ENCODE assay signal across 11 mouse cellular contexts in genomic region chr11:115614346-115615107, GRCm38 (mm10). TPM values are rescaled to one million over a fixed set of nuclear protein-coding genes. Genes with fewer than 3 reads are reported as not detected.
DNase-seq lines count a peak whose midpoint lies in the region; ATAC-seq lines count a peak whose summit lies in the region.
"Had no signal": no experiment of that assay in that cellular context is flagged by ENCODE, and none has a peak within 500 bp of the region (broad histone marks: within the 10 kb centered on the region; RNA-seq: fewer than 3 reads in every experiment).

No protein-coding gene starts in this region.

- H3K4me3 ChIP-seq in heart, embryonic 14.5 days (ENCODE audit: control insufficient read depth in 1 of 2, insufficient read depth in 1 of 2, low read depth in 1 of 2, low read length in 2 of 2): no peak overlapping the region
- peak overlapping the region; percentile 19 for H3K4me3 ChIP-seq in megakaryocyte, embryonic 14.5 days (replicated peaks)
- H3K4me3 ChIP-seq in stomach, embryonic 16.5 days (replicated peaks; ENCODE audit: low read length): no peak overlapping the region
- H3K4me3 ChIP-seq: hindbrain, embryonic 15.5 days had no signal

- no peaks in the 10 kb centered on the region for H3K9me3 ChIP-seq in heart, embryonic 14.5 days (ENCODE audit: control insufficient read depth, low read length)
- H3K9me3 ChIP-seq in megakaryocyte, embryonic 14.5 days: no peaks in the 10 kb centered on the region
- H3K9me3 ChIP-seq in stomach, embryonic 16.5 days (replicated peaks; ENCODE audit: control insufficient read depth, low read length): no peaks in the 10 kb centered on the region
- H3K9me3 ChIP-seq: hindbrain, embryonic 15.5 days had no signal

- WGBS in heart, embryonic 14.5 days: 83% methylated on average over 10 of the region's 10 CpGs
- 74% methylated on average over 10 of the region's 10 CpGs for WGBS in stomach, embryonic 16.5 days

- peaks cover 19 to 36% of the 10 kb centered on the region in 2 experiments; a peak in 3 of 4 replicates for H3K4me1 ChIP-seq in heart, embryonic 14.5 days (ENCODE audit: control insufficient read depth in 2 of 2, insufficient read depth in 2 of 2, low read length in 2 of 2)
- H3K4me1 ChIP-seq in megakaryocyte, embryonic 14.5 days: peaks cover 43% of the 10 kb centered on the region
- peaks cover 21% of the 10 kb centered on the region for H3K4me1 ChIP-seq in stomach, embryonic 16.5 days (ENCODE audit: control insufficient read depth, insufficient read depth, low read length)

- DNase-seq in heart, adult 9 months (ENCODE audit: low spot score in 2 of 2): no peak
- DNase-seq in ZHBTc4 (ENCODE audit: low read depth, low spot score): peak; percentile 83
- DNase-seq: layer of hippocampus, adult 9-11 months; lung, embryonic 14.5 days; midbrain, embryonic 14.5 days had no signal

- peaks cover 45% of the 10 kb centered on the region for H3K36me3 ChIP-seq in heart, embryonic 14.5 days (ENCODE audit: control insufficient read depth, insufficient read depth, low read length)
- peaks cover 66% of the 10 kb centered on the region for H3K36me3 ChIP-seq in megakaryocyte, embryonic 14.5 days (replicated peaks; ENCODE audit: low read length)
- peaks cover 5% of the 10 kb centered on the region; the same call in 1 of the 2 replicates for H3K36me3 ChIP-seq in stomach, embryonic 16.5 days (ENCODE audit: control insufficient read depth, insufficient read depth, low read length)

- H3K27me3 ChIP-seq in heart, embryonic 14.5 days (ENCODE audit: control insufficient read depth, insufficient read depth, low read length): no peaks in the 10 kb centered on the region
- no peaks in the 10 kb centered on the region for H3K27me3 ChIP-seq in megakaryocyte, embryonic 14.5 days (replicated peaks)
- no peaks in the 10 kb centered on the region for H3K27me3 ChIP-seq in stomach, embryonic 16.5 days (ENCODE audit: control insufficient read depth, insufficient read depth, low read length)

- no peak for ATAC-seq in heart, embryonic 14.5 days (ENCODE audit: insufficient number of reproducible peaks, insufficient read depth, low FRiP score, low read depth)
- no peak for ATAC-seq in megakaryocyte, adult 5-6 weeks (ENCODE audit: poor library complexity, severe bottlenecking)
- ATAC-seq in stomach, embryonic 16.5 days (ENCODE audit: insufficient read depth, low FRiP score): no peak
- no peak for ATAC-seq in inflammation-experienced regulatory T-cells, adult 6 months

- H3K4me2 ChIP-seq in heart, embryonic 14.5 days (ENCODE audit: low read length): no peak overlapping the region
- H3K4me2 ChIP-seq in stomach, embryonic 16.5 days (ENCODE audit: low read depth, low read length): no peak overlapping the region
- H3K4me2 ChIP-seq: hindbrain, embryonic 15.5 days had no signal

- H3K27ac ChIP-seq in heart, embryonic 14.5 days (replicated peaks in 1 of 2; ENCODE audit: control insufficient read depth in 1 of 2, insufficient read depth in 1 of 2, low read depth in 2 of 2, low read length in 2 of 2): peak overlapping the region; percentile 21 to 26; a peak in 2 of 4 replicates
- H3K27ac ChIP-seq in stomach, embryonic 16.5 days (ENCODE audit: low read length): peak overlapping the region; percentile 70; the same call in 1 of the 2 replicates
- H3K27ac ChIP-seq: hindbrain, embryonic 15.5 days had no signal

- no peak overlapping the region for H3K9ac ChIP-seq in heart, embryonic 14.5 days (ENCODE audit: low read length)
- peak overlapping the region; percentile 35; the same call in 1 of the 2 replicates for H3K9ac ChIP-seq in stomach, embryonic 16.5 days (ENCODE audit: low read length)
- H3K9ac ChIP-seq: hindbrain, embryonic 15.5 days had no signal

RNA-seq across cellular contexts. Expression of gene Mif4gd, which starts 1.8 kb away (rescaled TPM):
- 31.7 and 32.3 TPM in 2 replicates for polyA plus RNA-seq in heart, embryonic 14.5 days (2014; fragmentation: Nextera tagmentation; extraction: Ambion mirVana)
- polyA plus RNA-seq in megakaryocyte, embryonic 14.5 days (2012; ENCODE audit: insufficient read depth, low replicate concordance): 9.6 and 15.5 TPM in 2 replicates
- 23.6 and 28.0 TPM in 2 replicates for total RNA-seq in megakaryocyte, adult 5-6 weeks (2015)
- 20.2 and 24.4 TPM in 2 replicates for total RNA-seq in megakaryocyte, adult 5-6 weeks (2017)
- 35.9 and 47.4 TPM in 2 replicates for polyA plus RNA-seq in stomach, embryonic 16.5 days (2015; fragmentation: Nextera tagmentation; extraction: Ambion mirVana)
- 100 to 1,000 TPM; 192 to 274 (median 231) TPM for polyA plus RNA-seq in inflammation-experienced regulatory T-cells, adult 6 months (2017; shearing (Covaris generic))

RNA-seq across cellular contexts. Expression of gene Gga3, which starts 10.7 kb away (rescaled TPM):
- 16.1 and 17.2 TPM in 2 replicates for polyA plus RNA-seq in heart, embryonic 14.5 days (2014; fragmentation: Nextera tagmentation; extraction: Ambion mirVana)
- 44.0 and 58.2 TPM in 2 replicates for polyA plus RNA-seq in megakaryocyte, embryonic 14.5 days (2012; ENCODE audit: insufficient read depth, low replicate concordance)
- 30.8 and 34.0 TPM in 2 replicates for total RNA-seq in megakaryocyte, adult 5-6 weeks (2015)
- total RNA-seq in megakaryocyte, adult 5-6 weeks (2017): 24.0 and 34.2 TPM in 2 replicates
- 17.4 and 18.8 TPM in 2 replicates for polyA plus RNA-seq in stomach, embryonic 16.5 days (2015; fragmentation: Nextera tagmentation; extraction: Ambion mirVana)
- 10 to 100 TPM; 24.8 to 36.2 (median 35.0) TPM for polyA plus RNA-seq in inflammation-experienced regulatory T-cells, adult 6 months (2017; shearing (Covaris generic))

RNA-seq across cellular contexts. Expression of gene Mrps7, which starts 10.8 kb away (rescaled TPM):
- polyA plus RNA-seq in heart, embryonic 14.5 days (2014; fragmentation: Nextera tagmentation; extraction: Ambion mirVana): 79.9 and 87.4 TPM in 2 replicates
- 13.8 and 37.9 TPM in 2 replicates for polyA plus RNA-seq in megakaryocyte, embryonic 14.5 days (2012; ENCODE audit: insufficient read depth, low replicate concordance)
- 29.0 and 30.2 TPM in 2 replicates for total RNA-seq in megakaryocyte, adult 5-6 weeks (2015)
- total RNA-seq in megakaryocyte, adult 5-6 weeks (2017): 11.7 and 29.8 TPM in 2 replicates
- polyA plus RNA-seq in stomach, embryonic 16.5 days (2015; fragmentation: Nextera tagmentation; extraction: Ambion mirVana): 78.5 and 91.1 TPM in 2 replicates
- 10 to 100 TPM; 22.9 to 31.7 (median 27.9) TPM for polyA plus RNA-seq in inflammation-experienced regulatory T-cells, adult 6 months (2017; shearing (Covaris generic))

RNA-seq across cellular contexts. Expression of gene Slc25a19, which starts 13.6 kb away (rescaled TPM):
- 42.8 and 46.0 TPM in 2 replicates for polyA plus RNA-seq in heart, embryonic 14.5 days (2014; fragmentation: Nextera tagmentation; extraction: Ambion mirVana)
- polyA plus RNA-seq in megakaryocyte, embryonic 14.5 days (2012; ENCODE audit: insufficient read depth, low replicate concordance): 10.5 and 20.5 TPM in 2 replicates
- 5.7 and 8.0 TPM in 2 replicates for total RNA-seq in megakaryocyte, adult 5-6 weeks (2015)
- total RNA-seq in megakaryocyte, adult 5-6 weeks (2017): 13.7 and 25.5 TPM in 2 replicates
- polyA plus RNA-seq in stomach, embryonic 16.5 days (2015; fragmentation: Nextera tagmentation; extraction: Ambion mirVana): 22.1 and 22.7 TPM in 2 replicates
- 10 to 100 TPM; 69.3 to 87.8 (median 80.1) TPM for polyA plus RNA-seq in inflammation-experienced regulatory T-cells, adult 6 months (2017; shearing (Covaris generic))

RNA-seq across cellular contexts. Expression of gene Nup85, which starts 50.3 kb away (rescaled TPM):
- polyA plus RNA-seq in heart, embryonic 14.5 days (2014; fragmentation: Nextera tagmentation; extraction: Ambion mirVana): 85.2 and 89.3 TPM in 2 replicates
- polyA plus RNA-seq in megakaryocyte, embryonic 14.5 days (2012; ENCODE audit: insufficient read depth, low replicate concordance): 6.6 and 12.0 TPM in 2 replicates
- 52.2 and 59.7 TPM in 2 replicates for total RNA-seq in megakaryocyte, adult 5-6 weeks (2015)
- total RNA-seq in megakaryocyte, adult 5-6 weeks (2017): 59.5 and 59.9 TPM in 2 replicates
- polyA plus RNA-seq in stomach, embryonic 16.5 days (2015; fragmentation: Nextera tagmentation; extraction: Ambion mirVana): 138 and 141 TPM in 2 replicates
- polyA plus RNA-seq in inflammation-experienced regulatory T-cells, adult 6 months (2017; shearing (Covaris generic)): 10 to 100 TPM; 46.0 to 56.8 (median 53.8) TPM
